Mouse (Mus musculus) liver, embryonic 11.5 days (tissue): ENCODE data around the gene Gucd1. TPM values are rescaled to one million over a fixed set of nuclear protein-coding genes. Genes with fewer than 3 reads are reported as not detected.
"Not testable (repeated sequence)": the region's sequence is repeated elsewhere in the genome, so short reads cannot be mapped to it uniquely, and the experiment has no call there.

Experiments
- ATAC-seq: fragments of 200-750 bp; cut with Nextera tagmentation; replicated peaks from 2 replicates; pipeline ENCODE4 v1.8.0; 2017; ENCODE audit warnings: moderate number of reproducible peaks, mild to moderate bottlenecking, moderate TSS enrichment, moderate library complexity; ENCODE audit not compliant: low FRiP score
- DNase-seq: peaks from one replicate; pipeline ENCODE4 v3.0.0-alpha.2; 2017; ENCODE audit warnings: low spot score
- H3K27ac ChIP-seq: fragments of 300-500 bp; sonication (generic); 2 replicates; pipeline ENCODE4 v1.5.1; 2014; ENCODE audit warnings: mild to moderate bottlenecking, low read depth, low read length, control low read depth
- H3K27me3 ChIP-seq: fragments of 300-500 bp; sonication (generic); replicated peaks from 2 replicates; pipeline ENCODE4 v1.6.1; 2014; ENCODE audit warnings: low read length, mixed read lengths; ENCODE audit not compliant: control insufficient read depth, insufficient read depth
- H3K36me3 ChIP-seq: fragments of 300-500 bp; sonication (generic); 2 replicates; pipeline ENCODE4 v1.6.1; 2014; ENCODE audit warnings: mild to moderate bottlenecking, low read length, moderate library complexity, mixed read lengths; ENCODE audit not compliant: control insufficient read depth, insufficient read depth
- H3K4me1 ChIP-seq: fragments of 300-500 bp; sonication (generic); replicated peaks from 2 replicates; pipeline ENCODE4 v1.6.1; 2014; ENCODE audit warnings: low read length, mixed read lengths; ENCODE audit not compliant: control insufficient read depth, insufficient read depth
- H3K4me2 ChIP-seq: fragments of 300-500 bp; sonication (generic); 2 replicates; pipeline ENCODE4 v1.6.1; 2014; ENCODE audit warnings: mild to moderate bottlenecking, control low read depth, moderate library complexity
- H3K4me3 ChIP-seq: fragments of 300-500 bp; sonication (generic); 2 replicates; pipeline ENCODE4 v1.5.1; 2014; ENCODE audit warnings: low read depth, low read length, control low read depth
- H3K9ac ChIP-seq: fragments of 300-500 bp; sonication (generic); 2 replicates; pipeline ENCODE4 v1.6.1; 2014; ENCODE audit warnings: low read depth, low read length, control low read depth
- H3K9me3 ChIP-seq: fragments of 300-500 bp; sonication (generic); 2 replicates; pipeline ENCODE4 v1.6.1; 2016; ENCODE audit warnings: low read length, inconsistent platforms, mixed read lengths; ENCODE audit not compliant: control insufficient read depth
- WGBS: fragments of 180-500 bp; shearing (Covaris S2); extraction: QIAGEN DNeasy Blood & Tissue Kit; methylation state at CpG from one replicate; pipeline ENCODE4 v1.1.7; 2014; 5-methylcytosine and 5-hydroxymethylcytosine counted together
- polyA plus RNA-seq: library from polyadenylated mRNA; unstranded; fragments of >200 nt; fragmentation: Nextera tagmentation; extraction: Ambion mirVana; gene quantifications from 2 replicates; pipeline ENCODE4 v1.2.1, GENCODE M21; 2014

The Gucd1 gene
- polyA plus RNA-seq, 1 experiment from 2014 or later, result 44.5 TPM

DNA sequence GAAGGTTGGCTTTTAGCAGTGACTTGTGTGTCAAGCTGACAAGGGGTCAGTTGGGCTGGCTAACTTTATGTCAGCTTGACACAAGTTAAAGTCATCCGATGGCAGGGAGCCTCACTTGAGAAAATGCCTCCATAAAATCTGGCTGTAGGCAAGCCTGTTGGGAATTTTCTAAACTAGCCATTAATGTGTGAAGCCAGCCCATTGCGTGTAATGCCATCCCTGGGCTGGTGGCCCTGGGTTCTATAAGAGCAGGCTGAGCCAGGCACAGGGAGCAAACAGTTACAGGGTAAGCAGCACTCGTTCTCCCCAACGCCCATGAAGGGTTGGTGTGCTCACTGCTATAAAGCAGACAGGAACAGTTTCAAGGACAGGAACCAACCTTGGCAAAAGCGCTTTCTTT, 35.5 kb downstream of the Gucd1 start:
- H3K9ac ChIP-seq, result no peak overlapping the region
- DNase-seq, result no peak
- H3K27me3 ChIP-seq, result no peaks in the 10 kb centered on the region
- H3K4me1 ChIP-seq, result no peaks in the 10 kb centered on the region
- H3K27ac ChIP-seq, result no peak overlapping the region
- ATAC-seq, result no peak
- no peak overlapping the region for H3K4me3 ChIP-seq
- H3K9me3 ChIP-seq, result no peaks in the 10 kb centered on the region
- WGBS, result 84% methylated on average over 5 of the region's 5 CpGs
- H3K4me2 ChIP-seq, result no peak overlapping the region
- no peaks in the 10 kb centered on the region for H3K36me3 ChIP-seq

DNA sequence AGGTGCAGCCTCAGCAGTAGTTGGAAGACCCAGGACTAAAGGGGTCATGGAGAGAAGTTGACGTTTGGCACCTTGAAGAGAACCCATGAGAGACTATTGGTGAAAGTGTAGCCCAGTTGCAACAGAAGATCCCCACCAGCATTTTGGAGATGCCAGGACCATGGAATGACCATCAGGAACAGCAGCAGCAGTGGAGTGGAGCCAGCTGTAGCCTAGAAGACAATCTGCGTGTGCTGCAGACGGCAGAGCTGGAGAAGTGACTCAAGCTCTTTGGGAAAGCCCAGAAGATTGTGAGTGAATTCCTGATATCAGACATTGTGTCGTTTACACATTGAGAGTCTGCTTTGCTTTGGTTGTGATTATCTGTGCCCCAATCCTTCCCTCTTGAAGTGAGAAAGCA, 36.1 kb downstream of the Gucd1 start:
- ATAC-seq (no peak), DNase-seq (no peak)
- H3K27me3 ChIP-seq, result no peaks in the 10 kb centered on the region
- H3K9me3 ChIP-seq, result no peaks in the 10 kb centered on the region
- H3K4me3 ChIP-seq, result no peak overlapping the region
- H3K27ac ChIP-seq, result no peak overlapping the region
- H3K4me2 ChIP-seq, result no peak overlapping the region
- H3K4me1 ChIP-seq, result no peaks in the 10 kb centered on the region
- H3K9ac ChIP-seq, result no peak overlapping the region
- WGBS, result 68% methylated on average over 4 of the region's 4 CpGs
- H3K36me3 ChIP-seq, result no peaks in the 10 kb centered on the region

GRCm38 (mm10) chr10:75479955-75480354, 37.8 kb downstream of the Gucd1 start:
- no peak for ATAC-seq
- Histone ChIP-seq H3K9ac (no peak overlapping the region), H3K27me3 (no peaks in the 10 kb centered on the region), H3K36me3 (no peaks in the 10 kb centered on the region), H3K4me2 (no peak overlapping the region), H3K4me1 (no peaks in the 10 kb centered on the region), H3K4me3 (no peak overlapping the region), H3K9me3 (no peaks in the 10 kb centered on the region), H3K27ac (no peak overlapping the region)
- WGBS, result 73% methylated on average over 2 of the region's 2 CpGs
- no peak for DNase-seq

GRCm38 (mm10) chr10:75477034-75477433, 40.7 kb downstream of the Gucd1 start:
- no peaks in the 10 kb centered on the region for H3K4me1 ChIP-seq
- H3K4me3 ChIP-seq, result no peak overlapping the region
- no peak overlapping the region for H3K4me2 ChIP-seq
- WGBS, result 79% methylated on average over 9 of the region's 9 CpGs
- no peaks in the 10 kb centered on the region for H3K9me3 ChIP-seq
- no peaks in the 10 kb centered on the region for H3K27me3 ChIP-seq
- no peak overlapping the region for H3K27ac ChIP-seq
- H3K9ac ChIP-seq, result no peak overlapping the region
- DNase-seq (no peak), ATAC-seq (no peak)
- no peaks in the 10 kb centered on the region for H3K36me3 ChIP-seq

GRCm38 (mm10) chr10:75475139-75475850, 42.5 kb downstream of the Gucd1 start:
- ATAC-seq, H3K4me2 ChIP-seq, H3K36me3 ChIP-seq, H3K9me3 ChIP-seq, DNase-seq, H3K9ac ChIP-seq, H3K4me3 ChIP-seq, H3K27me3 ChIP-seq, H3K4me1 ChIP-seq: not testable (repeated sequence)
- 43% methylated on average over 3 of the region's 6 CpGs for WGBS
- peak overlapping the region; percentile 56 for H3K27ac ChIP-seq

DNA sequence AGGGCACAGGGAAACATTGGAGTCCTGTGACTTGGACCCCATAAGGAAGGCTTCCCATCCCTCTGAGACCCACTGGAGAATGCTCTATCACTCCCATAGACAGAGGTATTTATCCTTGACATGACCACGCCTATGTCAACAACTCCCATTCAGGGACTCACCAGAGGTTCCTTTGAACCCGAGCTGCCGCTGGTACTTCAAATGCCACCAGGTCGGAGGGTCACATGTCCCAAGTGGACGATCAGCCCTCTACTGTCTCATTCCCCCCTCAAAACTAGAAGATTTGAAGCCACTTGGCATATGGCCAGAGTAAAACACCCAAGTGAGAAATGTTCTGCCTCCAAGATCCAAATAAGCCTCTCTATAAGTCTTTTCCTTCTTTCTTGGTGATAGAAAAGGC, 43.2 kb downstream of the Gucd1 start:
- Histone ChIP-seq H3K27ac (peak overlapping the region; percentile 56; the same call in 1 of the 2 replicates), H3K27me3 (no peaks in the 10 kb centered on the region), H3K4me1 (no peaks in the 10 kb centered on the region), H3K4me3 (no peak overlapping the region), H3K9me3 (no peaks in the 10 kb centered on the region), H3K36me3 (no peaks in the 10 kb centered on the region), H3K4me2 (no peak overlapping the region), H3K9ac (no peak overlapping the region)
- DNase-seq (no peak), ATAC-seq (no peak)
- 55% methylated on average over 5 of the region's 5 CpGs for WGBS

DNA sequence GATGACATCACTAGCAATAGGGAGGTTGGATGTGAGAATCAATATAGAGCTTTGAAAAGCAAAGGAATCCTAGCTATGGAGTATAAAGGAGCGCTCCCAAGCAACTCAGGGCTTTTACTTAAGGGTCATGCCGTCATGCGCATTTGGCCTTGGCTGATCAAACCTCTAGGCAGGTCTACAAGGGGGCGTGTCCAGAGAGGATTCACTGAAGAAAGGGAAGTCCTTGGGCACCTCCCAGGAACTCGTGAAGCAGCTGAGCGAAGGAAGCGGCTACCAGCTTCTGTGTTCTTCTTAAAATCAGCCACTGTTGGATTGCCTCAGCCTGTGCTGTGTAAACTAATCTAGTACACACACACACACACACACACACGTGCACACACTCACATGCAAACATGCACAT, 44.4 kb downstream of the Gucd1 start:
- H3K4me3 ChIP-seq, result no peak overlapping the region
- no peak overlapping the region for H3K27ac ChIP-seq
- DNase-seq, result no peak
- H3K9ac ChIP-seq, result no peak overlapping the region
- H3K9me3 ChIP-seq, result no peaks in the 10 kb centered on the region
- no peaks in the 10 kb centered on the region for H3K27me3 ChIP-seq
- H3K36me3 ChIP-seq, result no peaks in the 10 kb centered on the region
- H3K4me1 ChIP-seq, result no peaks in the 10 kb centered on the region
- no peak for ATAC-seq
- WGBS, result 54% methylated on average over 8 of the region's 8 CpGs
- H3K4me2 ChIP-seq, result no peak overlapping the region

DNA sequence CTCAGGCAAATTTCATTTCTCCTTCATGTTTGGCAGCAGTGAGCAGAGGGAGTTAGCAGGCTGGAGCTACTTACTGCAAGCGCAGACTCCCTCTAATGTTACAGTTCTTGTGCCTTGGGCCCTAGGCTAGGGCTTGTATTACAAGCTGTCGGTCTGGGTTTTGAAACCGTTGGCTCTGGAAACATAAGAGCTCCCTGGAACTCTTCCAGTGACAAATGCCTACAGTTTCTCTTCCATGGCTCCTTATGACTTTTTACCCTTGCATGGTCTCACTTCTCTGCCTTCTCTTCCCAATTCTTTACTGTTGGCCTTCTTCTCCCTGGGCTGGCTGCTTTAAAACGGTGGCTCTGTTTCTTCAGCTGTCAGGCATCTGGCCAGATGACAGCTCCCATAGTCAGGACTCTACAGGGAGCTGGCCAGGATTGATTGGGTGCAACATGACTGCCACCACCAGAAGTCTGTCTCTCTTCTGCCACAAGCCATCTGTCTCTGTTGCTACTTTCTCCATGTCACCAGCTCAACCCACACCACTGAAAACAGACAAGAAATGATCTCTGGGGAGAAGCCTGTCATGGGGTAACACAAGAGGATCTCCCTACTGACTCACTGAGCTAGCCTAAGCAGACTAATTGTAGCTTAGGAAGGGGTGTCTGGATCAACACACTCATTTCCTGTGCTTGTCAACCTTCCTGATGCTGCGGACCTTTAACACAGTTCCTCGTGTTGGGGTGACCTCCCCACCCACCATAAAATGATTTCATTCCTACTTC, 51.8 kb downstream of the Gucd1 start:
- Histone ChIP-seq H3K4me2 (no peak overlapping the region), H3K36me3 (no peaks in the 10 kb centered on the region), H3K4me3 (no peak overlapping the region), H3K4me1 (no peaks in the 10 kb centered on the region), H3K9me3 (no peaks in the 10 kb centered on the region), H3K9ac (no peak overlapping the region), H3K27ac (no peak overlapping the region), H3K27me3 (no peaks in the 10 kb centered on the region)
- no peak for ATAC-seq
- WGBS, result 55% methylated on average over 6 of the region's 6 CpGs
- DNase-seq, result no peak

DNA sequence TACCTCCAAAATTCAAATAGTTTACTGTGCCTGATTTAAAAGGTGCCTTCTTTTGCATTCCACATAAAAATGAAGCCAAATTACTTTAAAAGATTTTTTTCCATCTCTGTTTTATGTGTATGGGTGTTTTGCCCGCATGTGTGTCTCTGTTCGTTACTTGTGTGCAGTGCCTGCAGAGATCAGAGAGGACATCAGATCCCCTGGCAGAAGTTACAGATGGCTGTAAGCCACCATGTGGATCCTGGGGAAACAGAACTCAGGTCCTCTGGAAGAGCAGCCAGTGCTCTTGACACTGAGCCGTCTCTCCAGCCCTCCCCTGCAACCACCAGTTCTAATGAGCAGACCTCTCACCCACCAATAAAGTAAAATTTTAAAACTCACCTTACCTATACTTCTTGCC, 55.0 kb downstream of the Gucd1 start:
- WGBS, result 82% methylated on average over 3 of the region's 3 CpGs
- Histone ChIP-seq H3K4me1 (no peaks in the 10 kb centered on the region), H3K4me2 (no peak overlapping the region), H3K9me3 (no peaks in the 10 kb centered on the region), H3K9ac (no peak overlapping the region), H3K27me3 (no peaks in the 10 kb centered on the region), H3K4me3 (no peak overlapping the region), H3K27ac (no peak overlapping the region), H3K36me3 (no peaks in the 10 kb centered on the region)
- ATAC-seq (no peak), DNase-seq (no peak)
